Mouse (Mus musculus): ENCODE results near the gene Ganab.
"Not testable (repeated sequence)": the region's sequence is repeated elsewhere in the genome, so short reads cannot be mapped to it uniquely, and the experiment has no call there.

The Ganab gene

DNA sequence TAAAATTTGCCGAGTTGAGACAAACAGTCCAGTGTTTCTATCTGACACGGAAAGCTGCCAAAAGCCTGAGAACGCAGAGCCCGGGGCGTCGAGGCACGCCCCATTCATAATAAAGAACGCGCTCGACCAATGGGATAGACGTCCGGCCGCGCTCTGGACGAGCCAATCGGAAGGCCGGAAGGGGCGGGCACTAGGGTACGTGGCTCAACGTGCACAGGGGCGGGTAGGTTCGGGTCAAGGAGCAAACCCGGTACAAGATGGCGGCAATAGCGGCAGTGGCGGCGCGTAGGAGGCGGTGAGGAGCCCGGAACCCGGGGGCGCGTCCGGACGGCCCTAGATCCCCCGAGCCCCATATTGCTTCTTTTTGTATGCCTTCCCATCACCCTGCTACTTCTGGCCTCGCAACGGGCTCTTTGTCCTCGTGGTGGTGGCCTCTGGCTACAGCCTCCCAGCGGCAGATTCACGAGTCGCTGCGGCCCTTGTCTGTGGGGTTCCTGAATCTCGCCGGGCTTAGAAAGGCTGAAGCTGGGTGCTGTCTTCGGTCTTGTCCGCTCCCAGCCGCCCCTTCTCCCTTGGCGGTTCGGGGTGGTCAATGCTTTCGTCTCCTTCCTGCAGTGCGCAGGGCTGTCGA lies at the start of gene Ganab:
TSS of gene Ganab (plus strand) at position 207 of the 631 bp plus-strand sequence.
- peak; percentile 95 for DNase-seq (ENCODE audit: low spot score in 2 of 2)

DNA sequence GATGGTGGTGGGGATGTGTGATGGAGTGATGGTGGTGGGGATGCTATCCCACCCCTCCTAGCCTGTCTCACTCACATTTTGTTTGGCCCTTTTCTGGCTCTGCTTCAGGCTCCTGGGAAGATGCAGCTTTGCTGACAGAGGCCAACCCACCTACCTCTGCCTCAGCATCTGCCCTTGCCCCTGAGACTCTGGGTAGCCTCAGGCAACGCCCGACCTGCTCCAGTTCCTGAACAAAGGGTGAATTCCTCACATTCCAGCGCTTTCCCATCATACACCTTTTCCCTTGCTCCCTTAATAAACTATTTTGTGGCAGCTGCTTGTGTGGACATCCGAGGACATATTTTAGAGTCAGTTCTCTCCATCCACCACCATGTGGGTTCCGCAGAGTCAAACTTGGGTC lies 49.5 kb upstream of the Ganab start:
- no peak for DNase-seq (ENCODE audit: low spot score in 2 of 2)

DNA sequence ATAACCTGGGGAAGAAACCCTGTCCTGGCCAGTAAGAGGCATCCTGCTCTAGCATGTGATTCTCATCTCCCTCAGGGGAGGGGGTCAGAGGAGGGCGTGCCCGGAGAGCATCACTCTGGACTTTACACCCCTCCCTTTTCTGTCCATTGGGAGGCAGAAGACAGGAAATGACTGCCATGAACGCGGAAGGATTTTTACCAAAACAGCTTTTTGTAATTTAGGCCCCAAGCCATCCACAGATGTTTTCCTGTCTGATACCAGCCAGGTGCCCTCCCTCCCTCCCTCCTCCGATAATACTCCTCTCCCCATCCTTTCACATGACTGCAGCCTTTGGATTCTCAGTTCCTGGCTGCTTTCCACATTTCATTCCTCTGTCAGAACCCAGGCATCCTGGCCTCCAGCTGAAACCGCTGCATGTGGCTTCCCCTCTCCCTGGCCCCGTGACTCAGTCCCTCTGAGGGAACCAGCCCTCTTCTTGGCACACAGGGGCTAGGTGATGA lies 47.4 kb upstream of the Ganab start, which contains the start of gene Lrrn4cl:
TSS of gene Lrrn4cl (plus strand) at position 367 of the 500 bp plus-strand sequence.
- no peak for DNase-seq (ENCODE audit: low spot score in 2 of 2)

DNA sequence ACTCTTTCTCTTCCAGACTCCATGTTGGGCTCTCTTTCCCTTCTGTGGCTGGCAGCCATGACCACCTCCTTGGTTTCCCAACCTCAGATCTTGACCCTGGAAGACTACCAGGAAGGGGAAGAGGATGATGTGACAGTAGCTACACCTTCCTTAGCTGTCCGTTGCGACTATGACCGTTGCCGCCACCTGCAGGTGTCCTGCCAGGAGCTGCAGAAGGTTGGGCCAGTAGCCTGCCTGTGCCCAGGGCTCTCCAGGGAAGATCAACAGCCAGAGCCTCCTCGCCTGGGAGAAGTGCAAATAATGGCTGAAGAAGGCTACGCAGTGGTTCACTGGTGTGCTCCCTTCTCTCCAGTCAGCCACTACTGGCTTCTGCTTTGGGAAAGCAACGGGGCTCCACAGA lies 46.2 kb upstream of the Ganab start:
- no peak for DNase-seq (ENCODE audit: low spot score in 2 of 2)

DNA sequence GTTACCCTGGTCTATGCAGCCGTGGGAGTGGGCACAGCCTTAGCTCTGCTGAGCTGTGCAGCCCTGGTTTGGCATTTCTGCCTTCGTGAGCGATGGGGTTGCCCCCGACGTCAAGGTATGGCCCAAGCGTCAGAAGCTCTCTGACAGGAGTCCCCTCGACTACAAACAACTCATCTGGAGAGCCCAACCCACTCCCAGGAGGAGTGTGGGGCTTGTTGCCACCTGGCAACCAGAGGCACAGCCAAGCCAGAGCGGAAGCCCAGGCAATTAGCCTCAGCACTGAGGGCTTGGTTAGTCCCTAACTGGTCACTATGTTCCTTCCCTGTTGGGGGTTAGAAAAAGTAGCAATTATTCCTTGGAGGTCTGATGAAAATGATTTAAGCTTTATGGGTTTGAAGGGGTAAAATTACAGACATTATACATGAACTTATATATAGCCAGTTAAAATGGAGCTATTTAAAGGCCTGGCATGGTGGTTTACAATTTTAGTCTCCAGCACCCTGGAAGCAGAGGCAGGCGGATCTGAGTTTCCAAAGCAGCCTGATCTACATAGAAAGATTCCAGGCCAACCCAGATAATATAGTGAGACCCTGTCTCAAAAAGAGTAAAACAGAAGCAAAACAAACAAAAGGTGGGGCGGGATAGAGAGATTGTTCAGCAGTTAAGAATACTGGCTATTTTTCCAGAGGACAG lies 45.5 kb upstream of the Ganab start:
- DNase-seq (ENCODE audit: low spot score in 2 of 2), result no peak

DNA sequence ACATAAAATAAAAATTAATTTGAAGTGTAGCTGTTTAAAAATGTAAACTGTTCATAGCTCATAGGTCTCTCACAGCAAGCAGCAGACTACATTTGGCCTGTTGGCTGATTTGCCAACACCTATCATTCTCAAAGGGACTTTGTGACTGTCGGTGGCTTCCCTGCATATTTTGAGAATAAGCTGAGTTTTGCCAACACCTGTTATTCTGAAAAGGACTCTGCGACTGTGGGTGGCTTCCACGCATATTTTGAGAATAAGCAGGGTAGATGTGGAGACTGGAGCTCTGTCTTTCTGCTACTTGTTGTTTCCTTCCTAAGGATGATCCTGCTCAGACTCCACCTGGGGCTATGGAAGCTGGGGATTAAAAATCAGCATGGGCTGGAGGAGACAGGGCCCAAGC lies 44.8 kb upstream of the Ganab start:
- DNase-seq (ENCODE audit: low spot score in 2 of 2), result no peak

DNA sequence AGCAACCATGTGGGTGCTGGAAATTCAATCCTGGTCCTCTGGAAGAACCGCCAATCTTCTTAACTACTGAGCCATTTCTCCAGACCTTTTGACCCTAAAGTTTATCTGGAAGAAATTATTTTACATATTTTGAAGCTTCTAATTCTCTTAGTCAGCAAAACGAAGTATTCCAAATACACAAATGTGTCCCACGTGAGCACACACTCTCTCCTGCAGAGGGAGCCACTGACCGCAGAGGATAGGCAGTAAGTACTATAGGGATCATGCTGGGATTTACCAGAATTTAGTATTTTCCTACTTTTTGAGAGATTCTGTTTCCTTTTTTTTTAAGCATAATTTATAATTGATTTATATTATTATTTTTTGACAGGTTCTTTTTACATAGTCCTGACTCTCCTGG lies 40.2 kb upstream of the Ganab start:
- no peak for DNase-seq (ENCODE audit: low spot score in 2 of 2)

DNA sequence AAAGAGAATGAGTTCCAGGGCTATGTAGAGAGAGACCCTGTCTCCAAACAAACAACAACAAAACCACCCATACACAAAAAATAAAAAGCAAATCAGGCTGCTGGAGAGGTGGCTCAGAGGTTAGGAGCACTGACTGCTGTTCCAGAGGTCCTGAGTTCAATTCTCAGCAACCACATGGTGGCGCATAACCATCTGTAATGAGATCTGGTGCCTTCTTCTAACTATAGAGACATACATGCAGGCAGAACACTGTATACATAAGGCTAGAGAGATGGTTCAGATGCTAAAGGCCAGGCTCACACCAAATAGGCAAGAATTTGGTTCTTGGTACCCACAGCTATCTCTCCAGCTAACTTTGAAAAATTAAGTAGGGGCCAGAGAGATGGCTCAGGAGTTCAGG lies 38.9 kb upstream of the Ganab start:
- DNase-seq (ENCODE audit: low spot score in 2 of 2), result no peak

DNA sequence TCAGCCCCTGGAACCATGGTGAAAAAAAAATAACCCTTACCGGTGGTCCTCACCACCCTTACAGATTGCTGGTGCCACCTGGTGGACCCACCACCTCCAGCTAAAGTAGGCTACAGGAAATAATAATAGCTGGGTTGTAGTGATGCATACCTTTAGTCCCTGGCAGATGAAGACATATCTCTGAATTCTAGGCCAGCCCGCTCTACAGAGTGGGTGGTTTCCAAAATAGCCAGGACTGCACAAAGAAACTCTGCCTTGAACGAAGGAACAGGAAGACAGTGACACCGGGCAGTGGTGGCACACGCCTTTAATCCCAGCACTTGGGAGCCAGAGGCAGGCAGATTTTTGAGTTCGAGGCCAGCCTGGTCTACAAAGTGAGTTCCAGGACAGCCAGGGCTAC lies 33.6 kb upstream of the Ganab start:
- DNase-seq (ENCODE audit: low spot score in 2 of 2), result no peak

DNA sequence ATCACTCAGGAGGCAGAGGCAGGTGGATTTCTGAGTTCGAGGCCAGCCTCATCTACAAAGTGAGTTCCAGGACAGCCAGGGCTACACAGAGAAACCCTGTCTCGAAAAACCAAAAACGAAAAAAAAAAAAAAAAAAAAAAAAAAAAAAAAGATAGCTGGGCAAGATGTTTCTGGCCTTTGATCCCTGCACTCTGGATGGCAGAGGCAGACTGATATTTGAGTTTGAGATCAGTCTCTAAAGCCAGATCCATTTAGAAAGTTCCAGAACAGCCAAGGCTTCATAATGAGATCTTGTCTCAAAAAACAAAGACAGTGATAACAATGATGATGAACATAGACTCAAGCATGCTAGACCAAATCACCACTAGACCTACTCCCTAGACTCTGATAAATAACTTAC lies 27.5 kb upstream of the Ganab start:
- not testable (repeated sequence) for DNase-seq (ENCODE audit: low spot score in 2 of 2)

DNA sequence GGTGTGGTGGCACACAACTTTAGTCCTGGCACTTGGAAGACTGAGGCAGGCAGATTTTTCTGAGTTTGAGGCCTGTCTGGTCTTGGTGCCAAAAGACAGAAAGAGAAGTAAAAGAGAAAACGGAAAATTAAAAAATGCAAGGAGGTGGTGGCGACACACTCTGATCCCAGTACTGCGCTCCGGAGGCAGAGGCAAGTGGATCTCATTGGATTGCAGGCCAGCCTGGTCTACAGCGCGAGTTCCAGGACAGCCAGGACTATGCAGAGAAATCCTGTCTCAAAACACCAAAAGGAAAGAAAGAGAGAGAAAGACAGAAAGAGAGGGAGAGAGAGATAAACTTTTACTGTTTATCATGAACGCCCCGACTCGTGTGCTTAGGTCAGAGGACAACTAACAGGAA lies 27.0 kb upstream of the Ganab start:
- no peak for DNase-seq (ENCODE audit: low spot score in 2 of 2)

DNA sequence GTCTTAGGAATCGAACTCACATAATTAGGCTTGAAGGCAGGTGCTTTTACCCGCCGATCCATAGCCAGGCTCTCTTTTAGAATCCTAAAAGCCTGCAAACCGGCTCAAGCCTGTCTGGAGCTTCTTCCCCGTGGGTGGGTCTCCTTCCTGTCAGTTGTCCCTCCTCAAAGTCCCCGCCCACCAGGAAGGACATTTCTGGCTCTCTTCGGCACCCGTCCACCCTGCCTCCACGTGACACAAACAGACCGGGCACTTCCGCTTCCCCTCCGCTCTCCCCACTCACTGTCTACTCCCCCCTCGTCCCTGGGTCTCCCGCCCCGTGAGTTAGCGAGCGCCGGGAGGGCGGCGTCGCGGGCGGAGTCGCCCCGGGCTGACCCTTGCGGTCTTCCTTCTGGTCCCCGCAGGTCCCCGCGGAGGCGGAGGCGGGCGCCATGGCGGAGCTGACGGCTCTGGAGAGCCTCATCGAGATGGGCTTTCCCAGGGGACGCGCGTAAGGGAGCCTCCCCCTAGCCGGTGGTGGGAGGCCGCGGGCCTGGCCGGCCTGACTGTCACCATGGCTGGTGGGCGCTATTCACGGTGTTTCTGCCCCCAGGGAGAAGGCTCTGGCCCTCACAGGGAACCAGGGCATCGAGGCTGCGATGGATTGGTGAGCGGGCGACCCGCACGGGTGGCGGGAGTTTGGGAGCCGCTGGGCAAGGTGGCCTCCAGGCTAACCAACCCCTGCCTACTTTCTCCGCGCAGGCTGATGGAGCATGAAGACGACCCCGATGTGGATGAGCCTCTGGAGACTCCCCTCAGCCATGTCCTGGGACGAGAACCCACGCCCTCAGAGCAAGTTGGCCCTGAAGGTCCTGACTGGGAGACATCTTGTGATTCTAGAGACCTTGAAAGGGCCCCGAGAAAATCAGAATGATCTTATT lies 26.3 kb upstream of the Ganab start, which contains the start of gene Ubxn1:
TSS of gene Ubxn1 (plus strand) at position 230 of the 920 bp plus-strand sequence.
- DNase-seq (ENCODE audit: low spot score in 2 of 2), result peak; percentile 97 to 98

DNA sequence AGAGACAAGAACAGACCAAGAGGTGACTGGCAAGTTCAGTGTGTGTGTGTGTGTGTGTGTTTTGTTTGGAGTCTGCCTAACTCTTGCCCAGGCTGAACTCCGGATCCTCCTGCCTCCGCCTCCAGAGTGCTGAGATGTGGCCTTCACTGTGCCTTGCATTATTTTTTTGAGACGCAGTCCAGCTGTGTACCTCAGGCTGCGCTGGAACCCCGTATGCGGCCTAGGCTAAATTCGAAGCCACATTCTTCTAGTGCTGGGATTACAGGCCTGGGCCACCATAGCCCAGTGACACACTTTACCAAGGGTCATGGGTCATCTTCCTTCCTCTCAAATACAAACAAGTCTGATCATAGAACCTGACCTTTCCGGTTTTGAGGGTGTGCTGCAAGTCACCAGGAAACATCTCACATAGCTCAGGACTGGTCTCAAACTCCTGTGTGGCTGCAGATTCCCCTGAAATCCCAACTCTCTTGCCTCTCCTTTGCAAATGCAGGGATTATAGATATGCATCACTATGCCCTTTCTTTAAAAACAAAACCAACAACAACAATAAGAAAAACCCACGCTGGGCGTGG lies 25.5 kb upstream of the Ganab start:
- DNase-seq (ENCODE audit: low spot score in 2 of 2), result no peak

DNA sequence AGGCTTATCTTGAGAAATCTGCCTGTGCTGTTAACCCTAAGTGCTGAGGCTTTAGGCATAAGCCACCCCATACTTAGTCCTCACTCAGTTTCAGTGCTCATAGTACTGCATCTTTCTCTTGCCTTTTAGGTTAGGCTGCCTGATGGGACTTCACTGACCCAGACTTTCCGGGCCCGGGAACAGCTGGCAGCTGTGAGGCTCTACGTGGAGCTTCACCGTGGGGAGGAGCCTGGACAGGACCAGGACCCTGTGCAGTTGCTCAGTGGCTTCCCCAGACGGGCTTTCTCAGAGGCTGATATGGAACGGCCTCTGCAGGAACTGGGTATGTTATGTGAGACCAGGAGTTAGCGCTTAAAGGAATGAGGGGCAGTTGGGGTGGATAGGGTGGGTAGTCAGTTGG lies 22.8 kb upstream of the Ganab start:
- DNase-seq (ENCODE audit: low spot score in 2 of 2), result no peak

DNA sequence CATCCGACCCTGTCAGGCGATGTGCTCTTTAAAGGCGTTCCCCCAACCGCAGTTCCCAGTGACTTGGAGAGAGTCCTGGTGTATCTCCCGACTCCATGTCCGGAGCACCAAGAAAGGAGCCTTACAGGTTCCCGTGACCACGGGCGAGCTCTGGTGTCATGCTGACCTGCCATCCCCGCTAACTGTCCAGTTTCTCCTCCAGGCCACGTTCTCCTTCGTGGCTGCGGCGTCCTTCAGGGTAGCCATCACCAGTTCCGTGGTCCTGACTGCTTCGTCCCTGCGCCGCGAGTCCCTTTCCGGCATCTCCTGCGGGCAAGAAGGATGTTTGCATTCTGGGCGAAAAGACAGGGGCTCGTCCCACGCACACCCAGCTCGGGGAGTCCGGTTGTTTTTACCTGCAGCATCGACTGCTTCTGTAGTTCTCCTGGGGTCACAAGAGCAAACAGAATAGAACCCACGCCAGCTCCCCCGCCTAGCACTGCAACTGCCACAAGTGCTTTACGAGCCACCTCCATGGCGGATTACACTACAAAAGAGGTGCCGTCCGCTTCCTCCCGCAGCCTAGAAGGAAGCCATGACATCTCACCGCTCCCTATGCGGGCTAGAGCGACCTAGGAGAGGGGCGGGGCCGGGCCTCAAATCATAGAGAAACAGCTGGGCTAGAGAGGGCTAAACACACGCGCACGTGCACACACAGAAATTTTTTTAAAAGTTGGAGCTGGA lies 17.4 kb upstream of the Ganab start, which contains the start of gene Uqcc3:
TSS of gene Uqcc3 (minus strand) at position 613 of the 723 bp plus-strand sequence.
- peak; percentile 85 to 87 for DNase-seq (ENCODE audit: low spot score in 2 of 2)

DNA sequence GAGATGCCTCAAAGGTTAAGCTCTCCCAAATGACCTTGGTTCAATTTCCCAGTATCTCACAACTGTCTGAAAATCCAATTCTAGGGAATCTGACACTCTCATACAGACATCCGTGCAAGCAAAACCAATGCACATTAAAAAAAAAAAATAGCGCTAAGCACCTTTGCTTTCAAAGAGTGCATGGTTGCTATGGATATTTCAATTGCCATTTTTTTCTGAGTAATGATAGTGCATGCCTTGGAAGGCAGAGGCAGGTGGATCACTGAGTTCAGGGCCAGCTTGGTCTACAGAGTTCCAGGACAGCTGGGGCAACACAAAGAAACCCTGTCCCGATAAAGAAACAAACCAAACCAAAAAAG lies 16.9 kb upstream of the Ganab start:
- no peak for DNase-seq (ENCODE audit: low spot score in 2 of 2)

DNA sequence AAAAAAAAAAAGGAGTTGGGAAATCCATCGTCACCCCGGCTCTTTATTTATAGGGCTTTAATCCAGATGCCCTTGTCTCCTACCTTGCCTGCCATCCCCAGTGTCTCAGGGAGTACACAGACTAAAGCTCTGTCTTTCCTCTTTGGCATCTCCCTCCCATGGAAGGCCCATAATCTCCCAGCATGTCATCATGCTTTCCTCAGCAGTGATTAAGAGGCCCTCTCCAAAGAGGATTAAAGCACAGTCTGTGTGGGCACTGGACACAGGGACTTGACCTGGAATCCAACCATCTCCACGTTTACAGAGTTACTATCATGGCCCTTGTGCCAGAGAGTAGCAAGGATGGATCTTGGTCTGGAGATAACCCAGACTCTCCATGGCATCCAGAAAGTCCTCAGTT lies 14.3 kb upstream of the Ganab start, which contains the start of the genes Lbhd1 and Gm49403:
TSS of gene Lbhd1 (plus strand) at position 117 of the 400 bp plus-strand sequence.
TSS of gene Gm49403 (plus strand) at position 315 of the 400 bp plus-strand sequence.
- no peak for DNase-seq (ENCODE audit: low spot score in 2 of 2)

DNA sequence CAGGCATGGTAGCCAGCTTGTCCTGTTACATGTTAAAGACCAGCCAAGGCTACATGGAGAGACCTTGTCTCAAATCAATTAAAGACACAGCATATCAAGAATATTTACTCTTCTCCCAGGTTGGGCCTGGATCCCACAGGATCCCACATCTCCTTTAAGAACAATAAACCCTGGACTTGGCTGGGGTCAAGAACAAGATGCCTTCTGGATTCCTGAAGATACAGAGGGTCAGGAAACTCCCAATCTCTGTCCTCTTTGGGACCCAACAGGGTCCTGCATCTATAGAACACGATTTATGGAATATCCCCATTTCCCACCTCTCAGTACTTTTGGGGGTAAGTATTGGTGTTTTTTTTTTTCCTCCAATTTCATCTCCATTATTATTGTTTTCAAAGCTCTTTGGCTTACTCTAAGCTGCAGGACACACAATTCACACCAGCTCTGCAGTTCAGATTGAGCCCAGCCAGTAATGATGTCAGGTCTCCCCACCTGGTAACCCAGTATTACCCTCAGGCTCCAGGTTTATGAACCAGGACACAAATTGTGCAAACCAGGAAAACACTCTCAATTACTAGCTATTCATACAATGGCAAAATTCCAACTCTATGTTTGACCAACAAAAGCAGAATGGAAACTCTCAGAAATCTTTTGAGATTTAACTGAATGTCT lies 10.8 kb upstream of the Ganab start:
- no peak for DNase-seq (ENCODE audit: low spot score in 2 of 2)

DNA sequence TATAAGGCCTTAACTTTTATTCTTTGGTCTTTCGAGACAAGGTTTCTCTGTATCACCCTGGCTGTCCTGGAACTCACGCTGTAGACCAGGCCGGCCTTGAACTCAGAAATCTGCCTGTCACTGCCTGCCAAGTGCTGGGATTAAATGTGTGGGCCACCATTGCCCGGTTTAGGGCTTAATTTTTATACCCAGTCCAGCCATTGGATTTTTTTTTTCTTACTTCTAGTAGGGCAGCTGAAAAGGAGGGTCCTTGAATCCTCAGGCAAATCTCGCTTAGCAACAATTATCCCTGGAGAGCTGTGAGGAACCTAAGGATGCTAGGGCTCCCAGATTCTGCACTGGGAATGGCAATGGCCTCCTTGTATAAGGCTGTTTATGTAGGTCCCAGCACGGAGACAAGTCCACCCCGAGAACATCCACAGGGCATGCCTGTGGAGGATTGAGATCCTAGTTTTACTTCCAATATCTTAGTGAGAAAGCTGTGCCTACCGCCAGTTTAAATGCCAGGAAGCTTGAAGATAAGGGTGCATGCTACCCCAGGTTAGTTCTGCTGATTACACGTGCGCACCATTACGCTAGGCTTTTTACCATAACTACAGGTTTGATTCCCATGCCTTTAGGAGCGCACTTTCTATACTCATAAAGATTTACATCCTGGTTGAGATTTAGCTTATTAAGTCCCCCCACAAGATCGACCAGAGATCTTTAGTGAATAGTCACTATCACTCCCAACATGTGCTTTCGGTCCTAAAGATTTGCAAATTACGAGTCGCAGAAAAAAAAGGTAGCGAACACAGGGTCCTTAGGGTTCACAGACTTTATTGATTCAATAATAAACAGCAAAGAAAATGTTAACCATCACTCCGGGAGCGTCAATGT lies 10.0 kb upstream of the Ganab start:
- no peak for DNase-seq (ENCODE audit: low spot score in 2 of 2)

Data from frontal cortex, postnatal 10 days (tissue).